Mouse (Mus musculus): ENCODE measurements around the gene Ankrd13b. TPM values are rescaled to one million over a fixed set of nuclear protein-coding genes. Genes with fewer than 3 reads are reported as not detected.

The Ankrd13b gene
- total and polyA plus RNA-seq, 3 experiments, result 22.6 to 54.0 TPM; not detected in 1

DNA sequence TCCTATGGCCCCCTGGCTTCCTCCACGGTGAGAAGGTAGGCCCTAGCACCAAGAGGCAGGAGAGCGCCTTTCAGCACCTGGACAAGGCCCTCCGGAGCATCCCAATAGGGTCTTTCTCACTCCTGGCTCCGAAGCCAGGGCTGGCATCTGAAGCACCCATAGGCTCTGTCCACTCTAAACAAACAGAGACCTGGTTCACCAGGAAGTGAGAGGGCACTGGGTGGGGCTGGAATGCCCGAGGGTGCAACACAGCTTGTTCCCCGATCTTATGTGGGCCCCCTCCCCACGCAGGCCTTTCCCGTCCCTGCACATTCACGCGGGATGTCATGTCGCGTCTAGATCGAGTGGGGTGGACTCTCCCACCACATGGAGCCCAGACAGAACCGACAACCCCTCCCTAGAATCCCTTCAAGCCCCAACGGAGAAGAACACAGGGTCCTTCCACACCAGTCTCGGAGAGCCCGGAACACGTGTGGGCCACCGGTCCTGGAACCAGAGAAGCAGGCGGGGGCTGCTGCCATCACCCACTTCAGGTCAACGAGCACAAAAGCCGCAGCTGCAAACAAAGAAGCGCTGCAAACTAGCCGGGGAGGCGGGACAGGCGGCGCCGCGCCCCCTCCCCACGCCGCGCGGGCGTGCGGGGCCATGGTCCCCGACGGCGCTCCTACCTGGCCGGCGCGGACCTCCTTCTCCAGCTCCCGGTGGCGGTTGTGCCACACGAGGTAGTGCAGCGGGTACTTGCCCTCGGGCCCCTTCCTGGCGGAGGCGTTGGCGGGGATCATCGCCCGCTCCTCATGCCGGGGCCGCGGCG, 502 bp downstream of the Ankrd13b start:
- Histone ChIP-seq H3K9ac (ENCODE audit: control insufficient read depth, low read depth, low read length, poor library complexity, severe bottlenecking) (peak overlapping the region; percentile 87), H3K9me3 (replicated peaks; ENCODE audit: insufficient read depth, low read length) (no peaks in the 10 kb centered on the region), H3K27ac (ENCODE audit: control insufficient read depth, low read depth, low read length) (no peak overlapping the region), H3K79me2 (ENCODE audit: control insufficient read depth, insufficient read depth, low read length, poor library complexity) (peaks cover 54% of the 10 kb centered on the region), H3K27me3 (ENCODE audit: control insufficient read depth in 1 of 2, insufficient read depth in 2 of 2, low read length in 2 of 2) (no peaks in the 10 kb centered on the region), H3K4me3 (ENCODE audit: control insufficient read depth in 1 of 2, insufficient read depth in 1 of 2, low read depth in 2 of 2, low read length in 2 of 2) (peak overlapping the region; percentile 79 to 91), H3K36me3 (ENCODE audit: control insufficient read depth in 1 of 2, insufficient read depth in 2 of 2, low read length in 2 of 2) (peaks cover 0 to 28% of the 10 kb centered on the region in 2 experiments; a peak in 2 of 4 replicates), H3K4me1 (ENCODE audit: control insufficient read depth in 1 of 2, insufficient read depth in 2 of 2, low read length in 2 of 2) (peaks cover 2 to 32% of the 10 kb centered on the region in 2 experiments; a peak in 3 of 4 replicates)
- peak; percentile 57 for DNase-seq (ENCODE audit: low read depth, low spot score)
- peak; percentile 30; the same call in 1 of the 2 replicates for TF ChIP-seq MAX (IDR thresholded peaks at IDR 0.05; ENCODE audit: low read length)
- peak; percentile 74 for TF ChIP-seq SIN3A (IDR thresholded peaks at IDR 0.05; ENCODE audit: low read length)
- no peak for TF ChIP-seq GABPA (IDR thresholded peaks at IDR 0.05; ENCODE audit: low read depth, low read length)
- no peak for TF ChIP-seq USF1 (IDR thresholded peaks at IDR 0.05; ENCODE audit: low read depth, low read length)
- TF ChIP-seq ELF1 (IDR thresholded peaks at IDR 0.05; ENCODE audit: low read depth, low read length), result no peak
- TF ChIP-seq CTCF (IDR thresholded peaks at IDR 0.05 in 2 of 3, conservative IDR thresholded peaks at IDR 0.05 in 1 of 3; ENCODE audit: control insufficient read depth in 1 of 3, insufficient read depth in 1 of 3, low read depth in 2 of 3, low read length in 3 of 3, poor library complexity in 1 of 3, severe bottlenecking in 1 of 3), result peak in 1 of 3 experiments; percentile 3; a peak in 1 of 6 replicates
- TF ChIP-seq MXI1 (IDR thresholded peaks at IDR 0.05; ENCODE audit: low read depth, low read length), result peak; percentile 52; the same call in 1 of the 2 replicates
- 0 out of 4 replicates have a peak, but pooled peaks of 1 of the 2 experiments have one; percentile 9 for TF ChIP-seq POLR2A (IDR thresholded peaks at IDR 0.05; ENCODE audit: control insufficient read depth in 1 of 2, insufficient read depth in 1 of 2, low read depth in 1 of 2, low read length in 2 of 2, poor library complexity in 1 of 2)
- no peak for TF ChIP-seq ETS1 (IDR thresholded peaks at IDR 0.05; ENCODE audit: low read depth, low read length)

DNA sequence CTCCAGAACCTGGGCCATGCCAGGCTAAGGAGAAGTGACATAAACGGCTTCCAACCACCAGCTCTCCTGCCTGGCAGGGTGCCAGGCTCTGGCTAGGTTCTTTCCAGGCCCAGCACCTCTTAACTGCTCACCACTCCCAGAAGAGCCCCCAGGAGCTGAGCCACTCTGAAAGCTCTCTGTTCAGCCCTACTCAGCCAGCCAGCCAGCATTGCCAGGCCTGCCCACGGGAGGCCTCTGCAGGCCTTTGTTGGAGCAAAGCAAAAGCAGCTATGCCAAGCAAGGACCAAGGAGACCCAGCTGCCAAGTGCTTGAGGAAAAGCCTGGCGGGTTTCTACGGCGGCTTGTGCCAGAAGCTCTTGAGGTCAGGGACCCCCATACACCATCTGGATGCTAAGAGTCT, 2.7 kb downstream of the Ankrd13b start:
- Histone ChIP-seq H3K27me3 (ENCODE audit: control insufficient read depth in 1 of 2, insufficient read depth in 2 of 2, low read length in 2 of 2) (no peaks in the 10 kb centered on the region), H3K27ac (ENCODE audit: control insufficient read depth, low read depth, low read length) (no peak overlapping the region), H3K4me1 (ENCODE audit: control insufficient read depth in 1 of 2, insufficient read depth in 2 of 2, low read length in 2 of 2) (peaks cover 2 to 35% of the 10 kb centered on the region in 2 experiments; a peak in 3 of 4 replicates), H3K4me3 (ENCODE audit: control insufficient read depth in 1 of 2, insufficient read depth in 1 of 2, low read depth in 2 of 2, low read length in 2 of 2) (no peak overlapping the region), H3K9ac (ENCODE audit: control insufficient read depth, low read depth, low read length, poor library complexity, severe bottlenecking) (no peak overlapping the region), H3K36me3 (ENCODE audit: control insufficient read depth in 1 of 2, insufficient read depth in 2 of 2, low read length in 2 of 2) (peaks cover 0 to 28% of the 10 kb centered on the region in 2 experiments; a peak in 2 of 4 replicates), H3K79me2 (ENCODE audit: control insufficient read depth, insufficient read depth, low read length, poor library complexity) (peaks cover 53% of the 10 kb centered on the region), H3K9me3 (replicated peaks; ENCODE audit: insufficient read depth, low read length) (no peaks in the 10 kb centered on the region)
- DNase-seq (ENCODE audit: low read depth, low spot score), result peak; percentile 57
- TF ChIP-seq POLR2AphosphoS2 (IDR thresholded peaks at IDR 0.05; ENCODE audit: low read length) (no peak), RAD21 (IDR thresholded peaks at IDR 0.05; ENCODE audit: low read depth, low read length) (no peak; the same call in 1 of the 2 replicates), ZMIZ1 (IDR thresholded peaks at IDR 0.05; ENCODE audit: low read depth, low read length) (no peak), JUND (IDR thresholded peaks at IDR 0.05; ENCODE audit: low read depth, low read length) (no peak), CHD2 (IDR thresholded peaks at IDR 0.05; ENCODE audit: low read length) (no peak), MAFK (IDR thresholded peaks at IDR 0.05; ENCODE audit: borderline replicate concordance, low read depth, low read length) (no peak), MXI1 (IDR thresholded peaks at IDR 0.05; ENCODE audit: low read depth, low read length) (no peak), CHD1 (IDR thresholded peaks at IDR 0.05; ENCODE audit: low read depth, low read length) (no peak), MAX (IDR thresholded peaks at IDR 0.05; ENCODE audit: low read length) (no peak), POLR2AphosphoS5 (IDR thresholded peaks at IDR 0.05; ENCODE audit: borderline replicate concordance, low read depth, low read length) (no peak), SMC3 (IDR thresholded peaks at IDR 0.05; ENCODE audit: low read depth, low read length) (no peak)
